Mouse (Mus musculus): ENCODE data around the gene Krt34. TPM values are rescaled to one million over a fixed set of nuclear protein-coding genes. Genes with fewer than 3 reads are reported as not detected.

Krt34 gene
- polyA plus RNA-seq, 1 experiment, result not detected

GRCm38 (mm10) chr11:100008336-100008735 lies 33.0 kb downstream of the Krt34 start:
- Histone ChIP-seq H3K4me3 (ENCODE audit: insufficient read depth, low read depth, low read length) (no peak overlapping the region), H3K4me1 (ENCODE audit: control insufficient read depth, insufficient read depth, low read length) (no peaks in the 10 kb centered on the region), H3K27ac (ENCODE audit: insufficient read depth, low read depth, low read length) (no peak overlapping the region)
- TF ChIP-seq CTCF (IDR thresholded peaks at IDR 0.05; ENCODE audit: insufficient read depth, low read depth, low read length) (no peak), POLR2A (IDR thresholded peaks at IDR 0.05; ENCODE audit: insufficient read depth, low read depth, low read length) (no peak)
- WGBS, result 93% methylated on average over 5 of the region's 5 CpGs

GRCm38 (mm10) chr11:100006624-100007023 lies 34.7 kb downstream of the Krt34 start:
- H3K4me3 ChIP-seq (ENCODE audit: insufficient read depth, low read depth, low read length), result no peak overlapping the region
- H3K27ac ChIP-seq (ENCODE audit: insufficient read depth, low read depth, low read length), result no peak overlapping the region
- no peak for TF ChIP-seq CTCF (IDR thresholded peaks at IDR 0.05; ENCODE audit: insufficient read depth, low read depth, low read length)
- no peak for TF ChIP-seq POLR2A (IDR thresholded peaks at IDR 0.05; ENCODE audit: insufficient read depth, low read depth, low read length)
- WGBS, result 65% methylated on average over 3 of the region's 3 CpGs
- no peaks in the 10 kb centered on the region for H3K4me1 ChIP-seq (ENCODE audit: control insufficient read depth, insufficient read depth, low read length)

GRCm38 (mm10) chr11:100005905-100006304 lies 35.4 kb downstream of the Krt34 start:
- H3K4me3 ChIP-seq (ENCODE audit: insufficient read depth, low read depth, low read length), result no peak overlapping the region
- no peaks in the 10 kb centered on the region for H3K4me1 ChIP-seq (ENCODE audit: control insufficient read depth, insufficient read depth, low read length)
- 91% methylated on average over 8 of the region's 8 CpGs for WGBS
- H3K27ac ChIP-seq (ENCODE audit: insufficient read depth, low read depth, low read length), result no peak overlapping the region
- TF ChIP-seq CTCF (IDR thresholded peaks at IDR 0.05; ENCODE audit: insufficient read depth, low read depth, low read length) (no peak), POLR2A (IDR thresholded peaks at IDR 0.05; ENCODE audit: insufficient read depth, low read depth, low read length) (no peak)

GRCm38 (mm10) chr11:100004846-100005245 lies 36.5 kb downstream of the Krt34 start:
- no peaks in the 10 kb centered on the region for H3K4me1 ChIP-seq (ENCODE audit: control insufficient read depth, insufficient read depth, low read length)
- WGBS, result 25% methylated on average over 6 of the region's 6 CpGs
- no peak overlapping the region for H3K27ac ChIP-seq (ENCODE audit: insufficient read depth, low read depth, low read length)
- H3K4me3 ChIP-seq (ENCODE audit: insufficient read depth, low read depth, low read length), result no peak overlapping the region
- no peak for TF ChIP-seq CTCF (IDR thresholded peaks at IDR 0.05; ENCODE audit: insufficient read depth, low read depth, low read length)
- TF ChIP-seq POLR2A (IDR thresholded peaks at IDR 0.05; ENCODE audit: insufficient read depth, low read depth, low read length), result no peak

GRCm38 (mm10) chr11:99999091-99999490 lies 42.3 kb downstream of the Krt34 start:
- 94% methylated on average over 7 of the region's 7 CpGs for WGBS
- no peak for TF ChIP-seq POLR2A (IDR thresholded peaks at IDR 0.05; ENCODE audit: insufficient read depth, low read depth, low read length)
- no peak for TF ChIP-seq CTCF (IDR thresholded peaks at IDR 0.05; ENCODE audit: insufficient read depth, low read depth, low read length)
- Histone ChIP-seq H3K4me3 (ENCODE audit: insufficient read depth, low read depth, low read length) (no peak overlapping the region), H3K4me1 (ENCODE audit: control insufficient read depth, insufficient read depth, low read length) (no peaks in the 10 kb centered on the region), H3K27ac (ENCODE audit: insufficient read depth, low read depth, low read length) (no peak overlapping the region)

GRCm38 (mm10) chr11:99994384-99994661 lies 47.0 kb downstream of the Krt34 start:
- no peak overlapping the region for H3K4me3 ChIP-seq (ENCODE audit: insufficient read depth, low read depth, low read length)
- no peak overlapping the region for H3K27ac ChIP-seq (ENCODE audit: insufficient read depth, low read depth, low read length)
- peaks cover 7% of the 10 kb centered on the region for H3K4me1 ChIP-seq (ENCODE audit: control insufficient read depth, insufficient read depth, low read length)
- WGBS, result 73% methylated on average over 4 of the region's 4 CpGs
- TF ChIP-seq CTCF (IDR thresholded peaks at IDR 0.05; ENCODE audit: insufficient read depth, low read depth, low read length) (no peak), POLR2A (IDR thresholded peaks at IDR 0.05; ENCODE audit: insufficient read depth, low read depth, low read length) (no peak)

- H3K4me3 ChIP-seq (ENCODE audit: insufficient read depth, low read depth, low read length), result peak within 1 kb of the TSS; percentile 15; the same call in 1 of the 2 replicates
- no peak within 1 kb of the TSS for H3K27ac ChIP-seq (ENCODE audit: insufficient read depth, low read depth, low read length)
- no peak for TF ChIP-seq POLR2A (IDR thresholded peaks at IDR 0.05; ENCODE audit: insufficient read depth, low read depth, low read length)
- no peak for TF ChIP-seq CTCF (IDR thresholded peaks at IDR 0.05; ENCODE audit: insufficient read depth, low read depth, low read length)
- peaks cover 7% of the 10 kb centered on the region for H3K4me1 ChIP-seq (ENCODE audit: control insufficient read depth, insufficient read depth, low read length)
- 21% methylated on average over 26 of the region's 26 CpGs for WGBS
Observed at GRCm38 (mm10) chr11:99993620-99994383, 47.6 kb downstream of the Krt34 start, which contains the start of gene Krtap17-1. Gene Krtap17-1, minus strand, starts transcription at chr11:99993994.

GRCm38 (mm10) chr11:99990571-99990970 lies 50.8 kb downstream of the Krt34 start:
- H3K4me1 ChIP-seq (ENCODE audit: control insufficient read depth, insufficient read depth, low read length), result peaks cover 14% of the 10 kb centered on the region
- no peak overlapping the region for H3K27ac ChIP-seq (ENCODE audit: insufficient read depth, low read depth, low read length)
- 52% methylated on average over 3 of the region's 3 CpGs for WGBS
- TF ChIP-seq POLR2A (IDR thresholded peaks at IDR 0.05; ENCODE audit: insufficient read depth, low read depth, low read length) (no peak), CTCF (IDR thresholded peaks at IDR 0.05; ENCODE audit: insufficient read depth, low read depth, low read length) (no peak)
- no peak overlapping the region for H3K4me3 ChIP-seq (ENCODE audit: insufficient read depth, low read depth, low read length)

- no peak for TF ChIP-seq POLR2A (IDR thresholded peaks at IDR 0.05; ENCODE audit: insufficient read depth, low read depth, low read length)
- TF ChIP-seq CTCF (IDR thresholded peaks at IDR 0.05; ENCODE audit: insufficient read depth, low read depth, low read length), result no peak
Observed at GRCm38 (mm10) chr11:99989881-99990405, 51.4 kb downstream of the Krt34 start.

More at GRCm38 (mm10) chr11:99989881-99990405, 51.4 kb downstream of the Krt34 start:
- Histone ChIP-seq H3K4me1 (ENCODE audit: control insufficient read depth, insufficient read depth, low read length) (peaks cover 16% of the 10 kb centered on the region), H3K4me3 (ENCODE audit: insufficient read depth, low read depth, low read length) (no peak overlapping the region), H3K27ac (ENCODE audit: insufficient read depth, low read depth, low read length) (no peak overlapping the region)
- WGBS, result 86% methylated on average over 6 of the region's 6 CpGs
